Mouse (Mus musculus) erythroblast, embryonic 14.5 days (primary cell): ENCODE measurements around the gene Dnajc15. TPM values are rescaled to one million over a fixed set of nuclear protein-coding genes. Genes with fewer than 3 reads are reported as not detected.
A peak's percentile ranks its signal among the peaks of the same experiment; 100 is the strongest.

Experiments used
- H3K27me3 ChIP-seq: 2 replicates; pipeline ENCODE4 v1.6.1; 2012; ENCODE audit warnings: inconsistent platforms; ENCODE audit not compliant: control insufficient read depth
- H3K36me3 ChIP-seq: 2 replicates; pipeline ENCODE4 v1.6.1; 2012; ENCODE audit warnings: mild to moderate bottlenecking, inconsistent platforms; ENCODE audit not compliant: control insufficient read depth
- H3K4me1 ChIP-seq: 2 replicates; pipeline ENCODE4 v1.6.1; 2012; ENCODE audit warnings: inconsistent platforms; ENCODE audit not compliant: control insufficient read depth
- H3K4me3 ChIP-seq: replicated peaks from 2 replicates; pipeline ENCODE3; 2012; ENCODE audit warnings: moderate library complexity, mild to moderate bottlenecking, inconsistent platforms
- H3K9me3 ChIP-seq: 2 replicates; pipeline ENCODE4 v1.6.1; 2012; ENCODE audit warnings: low read length, inconsistent platforms, mixed read lengths; ENCODE audit not compliant: control insufficient read depth
- GATA1 ChIP-seq: IDR thresholded peaks from 2 replicates; pipeline ENCODE4 v1.6.1; 2012; ENCODE audit warnings: low read length, inconsistent platforms, mixed read lengths
- TAL1 ChIP-seq: IDR thresholded peaks from 3 replicates; pipeline ENCODE4 v1.6.1; 2012; ENCODE audit warnings: low read length, inconsistent platforms, mixed read lengths
- polyA plus RNA-seq: library from polyadenylated mRNA; stranded (reverse); fragments of >175 nt; gene quantifications from 2 replicates; pipeline ENCODE4 v1.2.3, GENCODE M21; 2012

The Dnajc15 gene
- 1.5 and 1.8 TPM in 2 replicates for polyA plus RNA-seq

DNA sequence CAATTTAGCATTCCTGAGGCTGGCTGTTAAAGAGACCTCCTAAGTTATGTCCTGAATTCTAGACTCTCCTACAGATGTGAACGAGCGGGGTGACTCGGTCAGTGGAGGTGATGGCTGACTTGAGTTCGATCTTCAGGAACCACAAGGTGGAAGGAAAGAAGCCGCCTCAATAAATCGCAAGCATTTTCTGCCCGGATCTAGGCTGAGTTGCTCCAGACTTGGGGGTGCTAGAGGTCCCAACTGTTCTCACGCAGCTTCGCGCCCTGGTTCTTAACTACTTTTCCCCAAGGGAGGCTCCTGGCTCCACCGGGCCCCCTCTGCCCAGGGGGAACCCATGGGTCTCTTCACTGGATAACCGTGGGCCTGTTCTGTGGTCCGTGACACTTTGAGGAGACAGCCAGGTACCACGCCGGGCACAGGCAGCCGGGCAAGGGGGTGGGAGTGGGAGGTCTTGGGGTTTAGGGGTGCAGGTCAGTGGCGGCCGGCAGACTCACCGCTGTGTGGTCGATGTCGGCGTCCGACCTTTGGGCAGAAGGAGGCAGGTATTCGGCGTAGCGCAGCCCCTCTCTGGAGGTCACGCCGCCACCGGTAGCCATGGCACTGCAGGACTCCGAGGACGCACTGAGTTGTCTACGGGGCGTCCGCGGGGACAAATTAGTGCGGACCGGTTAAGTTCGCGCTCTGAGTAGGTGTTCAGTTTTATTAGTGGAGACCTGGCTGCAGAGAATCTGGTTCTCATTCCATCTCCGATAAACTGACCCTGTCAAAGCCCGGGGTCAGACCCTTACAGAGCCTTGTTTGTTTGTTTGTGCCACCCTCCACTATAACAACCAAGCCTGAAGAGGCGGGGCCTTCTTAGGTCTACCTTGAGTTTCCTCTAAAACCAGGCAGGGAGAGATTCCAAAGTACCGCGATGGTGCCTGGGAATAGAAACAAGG is at the start of gene Dnajc15:
TSS of gene Dnajc15 (minus strand) at position 822 of the 938 bp plus-strand sequence.
- H3K4me3 ChIP-seq: peak within 1 kb of the TSS; percentile 83
- H3K36me3 ChIP-seq: peaks cover 3% of the 10 kb centered on the region
- TF ChIP-seq GATA1 (no peak), TAL1 (no peak)
- H3K27me3 ChIP-seq: no peaks in the 10 kb centered on the region
- no peaks in the 10 kb centered on the region for H3K9me3 ChIP-seq
- peaks cover 13% of the 10 kb centered on the region for H3K4me1 ChIP-seq

DNA sequence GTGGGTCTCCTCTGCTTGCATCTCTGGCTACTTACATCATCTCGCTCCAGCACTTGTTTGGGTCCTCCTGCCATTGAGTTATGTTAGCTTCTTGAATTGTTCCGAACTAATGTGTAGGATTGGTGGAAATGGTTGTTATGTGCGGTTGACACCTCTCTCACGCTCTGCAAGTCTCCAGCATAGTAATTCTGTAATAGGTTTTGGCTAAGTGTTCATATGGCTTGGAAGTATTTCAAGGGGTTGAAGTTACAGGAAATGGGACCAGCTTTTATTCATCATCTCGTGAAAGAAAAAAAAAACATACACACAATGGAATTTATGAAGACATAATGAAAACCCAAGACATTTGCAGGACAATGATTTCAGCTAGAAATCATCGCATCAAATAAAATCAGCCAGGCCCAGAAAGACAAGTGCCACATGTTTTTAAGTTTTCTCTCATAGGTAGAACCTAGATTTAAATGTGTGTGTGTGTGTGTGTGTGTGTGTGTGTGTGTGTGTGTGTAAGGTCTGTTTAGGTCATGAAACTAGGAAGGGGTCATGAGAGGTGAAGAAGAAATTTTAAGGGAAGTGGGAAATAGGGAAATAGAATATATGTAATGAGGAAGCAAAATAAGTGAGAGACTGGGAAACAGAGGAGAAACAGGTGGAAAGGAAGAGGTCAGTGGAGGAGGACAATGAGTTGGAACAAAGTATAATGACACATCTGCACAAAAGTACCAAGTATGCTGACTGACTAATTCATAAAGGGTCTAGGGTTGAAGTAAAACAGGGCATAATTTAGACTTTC is 48.3 kb upstream of the Dnajc15 start:
- Histone ChIP-seq H3K9me3 (no peaks in the 10 kb centered on the region), H3K36me3 (no peaks in the 10 kb centered on the region), H3K4me3 (no peak overlapping the region), H3K4me1 (no peaks in the 10 kb centered on the region), H3K27me3 (no peaks in the 10 kb centered on the region)
- TF ChIP-seq GATA1: no peak
- no peak for TF ChIP-seq TAL1

DNA sequence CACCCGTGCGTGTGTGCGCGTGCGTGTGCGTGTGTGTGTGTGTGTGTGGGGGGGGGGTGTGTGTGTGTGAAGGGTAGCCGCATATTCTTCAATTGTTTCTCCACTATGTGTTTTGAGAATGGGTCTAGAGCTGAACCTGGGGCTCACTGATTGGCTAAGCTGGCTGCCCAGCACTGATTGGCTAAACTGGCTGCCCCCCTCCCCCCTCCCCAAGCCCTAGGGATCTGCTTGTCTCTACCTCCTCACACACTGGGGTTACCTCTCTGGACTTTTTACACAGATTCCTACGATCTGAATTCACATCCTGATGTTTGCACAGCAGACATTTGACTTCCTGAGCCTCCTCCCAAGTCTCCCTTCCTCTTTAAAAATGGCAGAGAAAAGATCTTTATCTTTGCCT is 46.7 kb upstream of the Dnajc15 start:
- Histone ChIP-seq H3K36me3 (no peaks in the 10 kb centered on the region), H3K9me3 (no peaks in the 10 kb centered on the region), H3K4me3 (no peak overlapping the region), H3K27me3 (no peaks in the 10 kb centered on the region), H3K4me1 (no peaks in the 10 kb centered on the region)
- no peak for TF ChIP-seq TAL1

DNA sequence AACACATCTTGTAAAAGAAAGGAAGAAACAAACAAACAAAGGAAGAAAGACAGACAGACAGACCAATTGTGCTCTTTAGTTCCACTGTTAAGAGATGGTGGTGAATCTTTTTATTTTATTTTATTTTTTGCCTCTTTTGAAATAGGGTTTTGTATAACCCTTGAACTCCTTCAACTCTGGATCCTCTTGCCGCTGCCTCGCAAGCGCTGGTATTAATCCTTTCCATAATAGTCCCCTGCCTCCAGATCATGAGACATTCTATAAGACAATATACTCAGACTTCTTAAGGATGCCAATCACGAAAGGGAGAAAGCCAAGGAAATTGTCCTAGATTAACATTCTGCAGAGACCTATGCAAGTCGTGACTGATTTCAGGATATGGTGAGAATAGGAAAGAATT is 40.9 kb upstream of the Dnajc15 start:
- TF ChIP-seq GATA1 (no peak), TAL1 (no peak)
- H3K4me3 ChIP-seq: no peak overlapping the region
- no peaks in the 10 kb centered on the region for H3K27me3 ChIP-seq
- H3K36me3 ChIP-seq: no peaks in the 10 kb centered on the region
- H3K9me3 ChIP-seq: no peaks in the 10 kb centered on the region
- no peaks in the 10 kb centered on the region for H3K4me1 ChIP-seq

DNA sequence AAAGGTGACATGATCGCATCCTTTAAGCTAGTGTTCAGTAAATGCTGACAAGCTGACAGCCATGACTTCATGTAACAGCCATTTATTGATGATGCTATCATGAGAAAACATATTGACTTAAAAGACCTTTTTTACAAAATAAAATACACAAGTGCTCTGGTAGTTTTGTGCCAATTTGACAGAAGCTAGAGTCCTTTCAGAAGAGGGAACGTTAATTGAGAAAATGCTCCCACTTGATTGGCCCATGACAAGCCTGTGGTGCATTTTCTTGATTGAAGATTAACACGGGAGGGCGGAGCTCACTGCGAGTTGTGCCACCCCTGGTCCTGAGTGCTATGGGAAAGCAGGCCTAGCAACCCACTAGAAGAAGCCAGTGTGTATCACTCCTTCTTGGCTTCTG is 31.7 kb upstream of the Dnajc15 start:
- no peak for TF ChIP-seq TAL1
- Histone ChIP-seq H3K36me3 (no peaks in the 10 kb centered on the region), H3K9me3 (0 out of 2 replicates have a peak, but pooled peaks cover 2% of the 10 kb centered on the region), H3K27me3 (no peaks in the 10 kb centered on the region), H3K4me3 (no peak overlapping the region), H3K4me1 (no peaks in the 10 kb centered on the region)

DNA sequence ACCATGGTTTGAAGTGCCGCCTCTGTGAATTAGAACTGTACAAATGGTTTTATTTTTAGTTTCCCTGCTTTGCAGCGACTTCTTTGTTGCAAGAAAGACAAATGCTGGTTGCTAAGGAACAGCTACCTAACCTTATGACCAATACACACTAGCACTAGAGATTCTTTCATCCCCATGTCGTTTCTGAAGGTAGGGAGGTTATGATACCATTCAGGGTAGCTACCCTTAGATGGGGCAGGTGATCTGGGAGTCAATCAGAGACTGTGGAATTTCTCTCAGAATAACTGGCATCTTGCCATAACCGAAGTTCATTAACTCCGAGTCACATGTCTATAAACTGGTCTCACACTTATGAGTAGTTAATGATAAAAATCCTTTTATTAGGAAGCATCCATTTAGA is 30.5 kb upstream of the Dnajc15 start:
- TF ChIP-seq GATA1: no peak
- no peak for TF ChIP-seq TAL1
- H3K27me3 ChIP-seq: no peaks in the 10 kb centered on the region
- H3K4me1 ChIP-seq: no peaks in the 10 kb centered on the region

DNA sequence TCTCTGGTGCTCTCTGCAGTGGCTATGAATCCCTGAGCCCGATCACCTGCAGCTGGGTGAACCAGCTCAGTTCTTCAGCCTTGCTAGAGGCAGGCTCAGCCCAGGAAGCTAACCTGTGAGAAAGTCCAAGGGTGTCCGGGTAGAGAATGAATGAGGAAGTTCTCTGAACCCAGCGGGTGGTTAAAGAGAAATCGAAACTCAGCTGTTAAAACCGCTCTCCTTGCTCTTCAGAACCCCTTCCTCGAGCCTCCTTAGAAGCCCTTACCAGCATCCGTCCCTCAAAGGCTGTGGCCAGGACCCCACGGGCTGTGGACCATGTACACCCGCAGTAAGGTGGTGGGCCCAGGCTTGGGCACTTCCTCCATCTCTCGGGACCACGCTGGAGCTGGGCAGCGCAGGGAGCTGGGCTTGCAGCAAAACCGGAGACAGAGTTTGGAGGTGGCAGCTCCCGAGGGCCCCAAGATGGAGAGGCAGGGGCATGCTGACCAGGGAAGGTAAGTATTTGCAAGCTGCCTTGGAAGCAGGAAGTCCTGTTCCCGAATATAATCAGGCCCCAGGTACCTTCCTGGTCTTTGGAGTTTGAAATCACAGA is 29.3 kb upstream of the Dnajc15 start, which contains the start of gene Epsti1:
TSS of gene Epsti1 (plus strand) at position 69 of the 592 bp plus-strand sequence.
- Histone ChIP-seq H3K4me3 (no peak within 1 kb of the TSS), H3K27me3 (no peaks in the 10 kb centered on the region)
- TF ChIP-seq GATA1: no peak
- no peak for TF ChIP-seq TAL1

More for the DNA sequence above, 30.5 kb upstream of the Dnajc15 start:
- H3K9me3 ChIP-seq: 0 out of 2 replicates have a peak, but pooled peaks cover 2% of the 10 kb centered on the region
- H3K36me3 ChIP-seq: no peaks in the 10 kb centered on the region
- no peak overlapping the region for H3K4me3 ChIP-seq

DNA sequence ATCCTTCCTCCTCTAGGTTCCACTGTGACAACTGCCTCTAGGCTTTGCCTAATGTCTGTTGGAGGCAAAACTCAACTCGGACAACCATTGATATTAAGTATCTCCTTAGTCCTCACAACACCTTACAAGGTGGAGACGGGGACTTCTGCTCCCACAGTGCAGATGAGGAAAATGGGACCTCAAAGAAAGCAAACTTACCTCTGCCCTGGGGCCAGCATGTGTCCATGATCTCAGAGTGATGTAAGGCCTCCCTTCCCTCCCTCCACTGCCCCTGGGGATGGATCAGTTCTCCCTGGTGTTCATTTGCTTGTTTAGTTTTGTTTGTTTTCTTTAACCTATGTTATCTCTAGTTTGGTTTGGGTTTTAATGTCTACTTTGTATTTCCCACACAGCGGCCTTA is 27.6 kb upstream of the Dnajc15 start:
- Histone ChIP-seq H3K4me1 (no peaks in the 10 kb centered on the region), H3K27me3 (no peaks in the 10 kb centered on the region), H3K9me3 (no peaks in the 10 kb centered on the region), H3K36me3 (no peaks in the 10 kb centered on the region), H3K4me3 (no peak overlapping the region)
- TF ChIP-seq GATA1 (no peak), TAL1 (no peak)

More for the DNA sequence above, 29.3 kb upstream of the Dnajc15 start, which contains the start of gene Epsti1:
- Histone ChIP-seq H3K9me3 (no peaks in the 10 kb centered on the region), H3K4me1 (no peaks in the 10 kb centered on the region), H3K36me3 (no peaks in the 10 kb centered on the region)

DNA sequence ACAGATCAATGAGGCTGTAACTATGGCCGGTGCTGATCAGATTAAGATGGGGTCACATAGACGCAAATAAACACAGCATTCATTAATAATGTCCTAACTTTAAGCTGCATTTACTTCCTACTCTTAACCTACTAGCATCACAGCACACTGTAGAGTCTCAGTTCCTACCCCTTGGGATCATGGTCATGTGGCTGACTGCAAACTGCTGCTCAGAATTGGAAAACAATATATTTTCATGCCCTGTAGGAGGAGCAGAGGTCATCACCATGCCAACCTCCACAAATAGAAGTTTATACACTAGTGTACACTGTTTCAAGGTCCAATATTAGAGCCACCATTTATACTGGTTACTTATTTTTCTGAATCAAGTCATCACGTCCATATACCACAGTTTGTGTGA is 21.0 kb upstream of the Dnajc15 start:
- Histone ChIP-seq H3K9me3 (0 out of 2 replicates have a peak, but pooled peaks cover 3% of the 10 kb centered on the region), H3K4me3 (no peak overlapping the region), H3K27me3 (no peaks in the 10 kb centered on the region), H3K4me1 (no peaks in the 10 kb centered on the region), H3K36me3 (no peaks in the 10 kb centered on the region)
- TF ChIP-seq GATA1: no peak
- TF ChIP-seq TAL1: no peak
